Mouse (Mus musculus) effector memory CD4-positive, alpha-beta T cell, adult 5 months (primary cell): Measurements from ENCODE around the gene Gm5150. TPM values are rescaled to one million over a fixed set of nuclear protein-coding genes. Genes with fewer than 3 reads are reported as not detected.

Experiments
- polyA plus RNA-seq: library from polyadenylated mRNA; unstranded; fragments of 100-300 nt; shearing (Covaris generic); gene quantifications from one replicate; pipeline ENCODE4 v1.2.1, GENCODE M21; 2017

Gene Gm5150
- polyA plus RNA-seq = not detected

GRCm38 (mm10) chr3:16006215-16006614 lies at the start of gene Gm5150:
Gene Gm5150, minus strand, starts transcription at chr3:16006437.

Other genes starting within 250 kb of the Gm5150 start
- gene Sirpb1c, start 157.9 kb downstream of the Gm5150 start, polyA plus RNA-seq = not detected